Mouse (Mus musculus) small intestine, adult 2 months (tissue): ENCODE data around the gene Mal. TPM values are rescaled to one million over a fixed set of nuclear protein-coding genes. Genes with fewer than 3 reads are reported as not detected.

Experiments used
- H3K27ac ChIP-seq: fragments of 200-500 bp; 2 replicates; pipeline ENCODE4 v1.5.1; 2012; ENCODE audit warnings: low read depth, low read length, control low read depth, inconsistent platforms; ENCODE audit not compliant: insufficient read depth
- H3K27me3 ChIP-seq: fragments of 200-500 bp; 2 replicates; pipeline ENCODE4 v1.6.1; 2012; ENCODE audit warnings: mild to moderate bottlenecking, moderate library complexity, low read length, inconsistent platforms; ENCODE audit not compliant: control insufficient read depth, insufficient read depth
- H3K36me3 ChIP-seq: fragments of 200-500 bp; 2 replicates; pipeline ENCODE4 v1.6.1; 2012; ENCODE audit warnings: mild to moderate bottlenecking, low read length, control low read depth, inconsistent platforms; ENCODE audit not compliant: control insufficient read depth, insufficient read depth
- H3K4me1 ChIP-seq: fragments of 200-500 bp; 2 replicates; pipeline ENCODE4 v1.6.1; 2012; ENCODE audit warnings: low read length, inconsistent platforms, mixed read lengths; ENCODE audit not compliant: control insufficient read depth, insufficient read depth, insufficient read length
- H3K4me3 ChIP-seq: fragments of 200-500 bp; 2 replicates; pipeline ENCODE4 v1.5.1; 2012; ENCODE audit warnings: low read depth, mild to moderate bottlenecking, control low read depth, inconsistent platforms, low read length, moderate library complexity
- CTCF ChIP-seq: fragments of 200-500 bp; IDR thresholded peaks from 2 replicates; pipeline ENCODE4 v1.5.1; 2012; ENCODE audit warnings: low read depth, mild to moderate bottlenecking, control low read depth, inconsistent platforms, low read length, moderate library complexity, mixed read lengths; ENCODE audit not compliant: insufficient replicate concordance, insufficient read length; ENCODE audit errors: extremely low read depth
- POLR2A ChIP-seq: fragments of 200-500 bp; IDR thresholded peaks from 2 replicates; pipeline ENCODE4 v1.6.1; 2012; ENCODE audit warnings: low read depth, mild to moderate bottlenecking, control low read depth, inconsistent platforms, low read length, moderate library complexity
- WGBS: fragments of 180-500 bp; shearing (Covaris S2); methylation state at CpG from one replicate; pipeline ENCODE4 v1.1.7; 2018; 5-methylcytosine and 5-hydroxymethylcytosine counted together
- polyA plus RNA-seq: library from polyadenylated mRNA; depleted of rRNA; stranded (reverse); fragments of >200 nt; gene quantifications from 2 replicates; pipeline ENCODE4 v1.2.3, GENCODE M21; 2012

Mal gene
- polyA plus RNA-seq, 1 experiment = 0.37 TPM

DNA sequence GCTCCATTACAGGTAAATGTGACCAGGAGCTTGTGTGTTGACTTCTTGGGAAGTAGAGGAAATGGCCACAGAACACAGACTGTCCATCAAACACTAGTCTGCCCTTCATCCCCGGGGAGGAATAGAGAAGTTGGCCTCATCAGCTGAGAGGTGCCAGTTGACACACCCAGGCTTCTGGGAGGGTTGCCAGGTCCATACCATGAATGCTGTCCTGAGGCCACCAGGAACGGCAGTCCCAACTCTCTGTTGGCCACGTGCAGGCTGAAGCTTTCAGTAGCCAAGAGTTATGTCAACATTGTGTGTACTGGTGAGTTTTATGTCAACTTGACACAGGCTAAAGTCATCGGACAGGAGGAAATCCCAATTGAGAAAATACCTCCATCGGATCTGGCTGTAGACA is 9.6 kb downstream of the Mal start:
- H3K27ac ChIP-seq = no peak overlapping the region
- H3K36me3 ChIP-seq = no peaks in the 10 kb centered on the region
- WGBS = 28% methylated on average over 5 of the region's 5 CpGs
- no peak for TF ChIP-seq CTCF
- TF ChIP-seq POLR2A = no peak
- no peaks in the 10 kb centered on the region for H3K27me3 ChIP-seq
- no peak overlapping the region for H3K4me3 ChIP-seq
- no peaks in the 10 kb centered on the region; the same call in 1 of the 2 replicates for H3K4me1 ChIP-seq

DNA sequence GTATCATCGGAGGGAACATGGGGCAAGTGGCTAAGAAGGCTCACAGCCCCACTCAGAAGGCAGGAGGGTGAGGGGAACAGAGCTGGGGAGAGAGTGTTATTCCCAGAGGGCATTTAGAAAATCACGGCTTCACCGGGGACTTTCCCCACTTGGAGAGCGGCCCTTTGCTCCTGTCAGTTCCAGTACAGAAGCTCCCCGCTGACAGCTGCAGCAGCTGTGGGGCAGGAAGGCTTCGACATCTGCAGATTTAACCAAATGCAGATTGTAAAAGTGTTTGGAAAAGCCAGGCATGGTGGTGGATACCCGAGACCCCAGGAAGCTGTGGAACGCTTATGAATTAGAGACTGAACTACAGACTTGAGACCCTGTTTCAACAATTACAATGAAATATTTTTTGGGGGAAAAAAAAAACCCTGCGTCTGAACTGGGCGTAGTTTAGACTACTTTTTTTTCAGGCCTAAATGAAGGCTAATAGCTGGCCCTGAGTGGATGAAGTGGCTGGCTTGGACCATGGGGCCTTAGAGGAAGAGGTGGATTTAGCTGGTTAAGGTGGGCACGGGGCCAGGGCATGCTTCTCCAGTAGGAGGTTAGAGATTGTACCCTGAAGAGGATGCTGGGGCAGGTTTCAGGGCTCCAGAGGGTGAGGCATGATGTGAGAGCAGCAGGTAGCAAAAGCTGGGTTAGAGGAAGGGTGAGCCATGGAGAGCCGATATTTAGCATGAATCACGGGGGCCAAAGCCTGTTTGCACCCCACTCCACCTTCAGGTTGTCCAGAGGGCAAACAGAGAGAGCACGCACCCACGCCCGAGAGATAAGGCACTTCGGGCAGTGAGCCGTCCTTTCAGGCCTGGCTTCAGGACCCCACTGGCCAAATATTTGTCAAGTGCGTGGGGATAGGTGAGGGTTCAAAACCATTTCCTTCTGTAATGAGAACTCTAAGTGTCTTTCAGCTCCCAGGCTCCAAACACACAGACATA is 12.5 kb downstream of the Mal start:
- no peak overlapping the region for H3K4me3 ChIP-seq
- WGBS = 43% methylated on average over 19 of the region's 19 CpGs
- no peaks in the 10 kb centered on the region; the same call in 1 of the 2 replicates for H3K4me1 ChIP-seq
- H3K27me3 ChIP-seq = no peaks in the 10 kb centered on the region
- H3K27ac ChIP-seq = no peak overlapping the region
- TF ChIP-seq CTCF = no peak
- no peak for TF ChIP-seq POLR2A
- no peaks in the 10 kb centered on the region for H3K36me3 ChIP-seq

DNA sequence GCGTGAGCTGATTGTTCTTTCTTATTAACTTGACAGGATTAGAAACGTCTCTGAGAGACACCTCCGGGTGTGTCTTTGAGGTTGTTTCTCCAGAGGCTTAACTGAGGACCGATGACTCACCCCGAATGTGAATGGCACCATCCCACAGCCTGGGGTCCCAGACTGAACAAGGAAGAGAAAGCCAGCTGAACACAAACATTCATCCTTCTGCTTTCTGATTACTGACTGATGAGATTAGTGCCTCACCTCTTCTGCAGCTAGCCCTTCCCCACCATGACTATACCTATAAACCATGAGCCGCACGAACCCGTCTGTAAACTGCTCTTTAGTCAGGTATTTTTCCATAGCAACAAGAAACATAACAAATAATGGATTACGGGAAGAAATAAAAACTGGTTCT is 17.5 kb downstream of the Mal start:
- H3K4me1 ChIP-seq = no peaks in the 10 kb centered on the region
- H3K27ac ChIP-seq = no peak overlapping the region
- no peaks in the 10 kb centered on the region for H3K36me3 ChIP-seq
- WGBS = 37% methylated on average over 9 of the region's 9 CpGs
- TF ChIP-seq CTCF (no peak), POLR2A (no peak)
- no peak overlapping the region for H3K4me3 ChIP-seq
- H3K27me3 ChIP-seq = no peaks in the 10 kb centered on the region

DNA sequence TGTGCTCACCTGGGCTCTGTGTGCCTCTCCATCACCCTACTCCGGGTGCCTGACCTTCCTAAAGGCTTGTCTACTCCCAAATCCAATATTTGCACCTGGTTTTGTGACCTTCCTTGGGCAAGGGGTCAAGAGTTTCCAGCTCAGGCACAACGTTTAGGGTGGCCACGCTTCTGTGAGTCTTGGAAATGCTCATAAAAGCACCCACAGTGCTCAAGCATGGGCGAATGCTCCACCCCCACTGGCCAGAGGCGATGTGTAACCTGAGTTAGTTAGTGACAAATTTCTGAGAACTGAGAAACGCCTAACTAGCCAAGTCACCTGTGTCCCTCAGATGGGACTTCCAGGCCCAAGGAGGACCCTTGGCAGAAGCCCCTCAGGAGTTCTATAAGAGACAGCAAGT is 20.9 kb downstream of the Mal start:
- TF ChIP-seq CTCF (no peak), POLR2A (no peak)
- H3K4me1 ChIP-seq = no peaks in the 10 kb centered on the region
- H3K27ac ChIP-seq = no peak overlapping the region
- WGBS = 56% methylated on average over 6 of the region's 6 CpGs
- H3K27me3 ChIP-seq = no peaks in the 10 kb centered on the region; the same call in 1 of the 2 replicates
- H3K4me3 ChIP-seq = no peak overlapping the region
- no peaks in the 10 kb centered on the region for H3K36me3 ChIP-seq

DNA sequence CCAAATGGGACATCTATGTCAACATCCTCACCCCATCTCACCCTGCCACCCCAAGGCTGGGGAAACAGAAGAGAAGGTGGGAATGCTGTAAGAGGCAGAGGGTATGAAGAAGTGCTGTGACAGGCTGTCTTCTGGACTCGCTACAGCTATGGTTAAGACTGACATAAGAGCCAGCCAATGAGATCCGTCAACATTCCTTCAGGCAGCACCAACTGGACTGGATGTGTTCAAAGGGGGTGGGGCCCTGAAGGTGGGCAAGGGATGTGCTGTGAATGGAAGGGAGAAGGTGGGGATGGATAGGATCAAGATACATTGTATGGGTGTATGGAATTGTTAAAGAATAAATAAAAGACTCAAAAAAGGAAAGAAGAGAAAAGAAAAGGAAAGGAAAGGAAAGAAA is 23.9 kb downstream of the Mal start:
- Histone ChIP-seq H3K27ac (no peak overlapping the region), H3K4me3 (no peak overlapping the region), H3K27me3 (no peaks in the 10 kb centered on the region; the same call in 1 of the 2 replicates), H3K36me3 (no peaks in the 10 kb centered on the region), H3K4me1 (no peaks in the 10 kb centered on the region)
- TF ChIP-seq CTCF (no peak), POLR2A (no peak)
- 66% methylated on average over 2 of the region's 2 CpGs for WGBS

DNA sequence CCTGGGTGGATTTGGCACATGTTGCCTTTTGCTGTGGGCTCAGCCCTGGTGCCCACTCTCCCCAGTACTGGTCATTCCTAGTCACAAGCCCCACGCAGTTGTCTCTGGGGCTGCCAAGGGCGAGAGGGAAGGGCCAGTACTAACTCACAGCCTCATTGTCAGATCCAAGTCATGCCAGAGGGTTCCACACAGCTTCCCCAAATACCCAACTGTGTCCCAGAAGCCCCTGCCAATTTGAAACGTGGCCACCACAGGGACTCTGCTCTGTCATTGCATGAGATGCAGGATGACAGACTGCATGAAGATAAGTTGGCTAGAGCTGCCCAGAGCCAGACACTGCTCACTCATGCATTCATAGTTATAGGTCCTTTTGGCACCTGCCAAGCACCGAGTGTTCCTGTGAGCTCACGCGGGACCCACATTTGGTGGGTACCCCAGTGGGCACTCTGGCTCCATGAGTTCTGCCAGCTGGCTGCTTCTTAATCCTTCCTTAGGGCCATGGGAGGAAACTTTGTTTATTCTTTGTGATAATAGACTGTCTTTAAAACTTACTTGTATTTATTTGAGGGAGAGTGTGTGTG is 28.4 kb downstream of the Mal start:
- no peak overlapping the region for H3K27ac ChIP-seq
- no peaks in the 10 kb centered on the region for H3K36me3 ChIP-seq
- no peak for TF ChIP-seq POLR2A
- no peak for TF ChIP-seq CTCF
- no peak overlapping the region for H3K4me3 ChIP-seq
- no peaks in the 10 kb centered on the region for H3K27me3 ChIP-seq
- H3K4me1 ChIP-seq = no peaks in the 10 kb centered on the region
- 65% methylated on average over 6 of the region's 6 CpGs for WGBS

DNA sequence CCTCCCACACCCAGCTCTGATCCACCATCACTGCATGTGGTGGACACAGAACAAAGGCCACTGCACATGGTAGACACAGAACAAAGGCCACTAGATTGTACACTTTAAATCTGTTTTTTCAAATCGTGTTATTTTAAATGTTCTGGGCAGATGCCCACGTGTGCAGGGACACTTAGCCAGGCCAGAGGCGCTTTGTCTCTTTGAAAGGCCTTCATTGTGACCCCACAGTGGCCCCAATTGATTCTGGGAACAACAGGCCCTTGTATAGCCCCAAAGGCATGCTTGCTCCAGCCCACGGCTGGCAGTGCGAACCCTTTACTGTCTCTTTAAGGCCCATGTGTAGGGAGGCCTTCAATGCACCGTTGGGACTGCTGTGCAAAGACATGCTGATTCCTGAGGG is 29.1 kb downstream of the Mal start:
- Histone ChIP-seq H3K36me3 (no peaks in the 10 kb centered on the region), H3K27ac (no peak overlapping the region), H3K27me3 (no peaks in the 10 kb centered on the region), H3K4me1 (no peaks in the 10 kb centered on the region), H3K4me3 (no peak overlapping the region)
- 71% methylated on average over 6 of the region's 6 CpGs for WGBS
- no peak for TF ChIP-seq CTCF
- TF ChIP-seq POLR2A = no peak
